Mouse (Mus musculus) naive thymus-derived CD4-positive, alpha-beta T cell, adult 2 months (primary cell): Measurements from ENCODE around the gene Nt5c2.

Experiments used
- DNase-seq: peaks from one replicate; pipeline ENCODE4 v3.0.0-alpha.2; 2011; ENCODE audit warnings: low read depth

Gene Nt5c2

GRCm38 (mm10) chr19:47014447-47015381, at the start of gene Nt5c2, which contains the start of gene Ina:
Gene Nt5c2 (minus strand): TSS chr19:47015153.
Gene Ina (plus strand): TSS chr19:47014698.
- no peak for DNase-seq

- no peak for DNase-seq
Measured at GRCm38 (mm10) chr19:47057684-47058083, 42.7 kb upstream of the Nt5c2 start.

GRCm38 (mm10) chr19:47053471-47053870, 38.5 kb upstream of the Nt5c2 start:
- no peak for DNase-seq

GRCm38 (mm10) chr19:47052927-47053326, 38.0 kb upstream of the Nt5c2 start:
- no peak for DNase-seq

- peak; percentile 91 for DNase-seq
Measured at GRCm38 (mm10) chr19:47050271-47051032, 35.5 kb upstream of the Nt5c2 start, which contains the start of gene Pcgf6. Gene Pcgf6 (minus strand): TSS chr19:47050906.

- no peak for DNase-seq
Measured at GRCm38 (mm10) chr19:47049840-47050239, 34.9 kb upstream of the Nt5c2 start.

- DNase-seq = no peak
Measured at GRCm38 (mm10) chr19:47049061-47049460, 34.1 kb upstream of the Nt5c2 start.

GRCm38 (mm10) chr19:47047236-47047833, 32.4 kb upstream of the Nt5c2 start:
- DNase-seq = no peak

GRCm38 (mm10) chr19:47046343-47046742, 31.4 kb upstream of the Nt5c2 start:
- peak; percentile 27 for DNase-seq

GRCm38 (mm10) chr19:47043608-47044007, 28.7 kb upstream of the Nt5c2 start:
- DNase-seq = peak; percentile 60

- DNase-seq = no peak
Measured at GRCm38 (mm10) chr19:47040720-47041473, 25.9 kb upstream of the Nt5c2 start.

GRCm38 (mm10) chr19:47036596-47036995, 21.6 kb upstream of the Nt5c2 start:
- no peak for DNase-seq

- no peak for DNase-seq
Measured at GRCm38 (mm10) chr19:47034916-47035315, 20.0 kb upstream of the Nt5c2 start.

- no peak for DNase-seq
Measured at GRCm38 (mm10) chr19:47031770-47032169, 16.8 kb upstream of the Nt5c2 start.

GRCm38 (mm10) chr19:47029796-47030195, 14.8 kb upstream of the Nt5c2 start:
- DNase-seq = no peak

- DNase-seq = no peak
Measured at GRCm38 (mm10) chr19:47026513-47026912, 11.6 kb upstream of the Nt5c2 start.

GRCm38 (mm10) chr19:47024954-47025353, 10.0 kb upstream of the Nt5c2 start:
- no peak for DNase-seq

GRCm38 (mm10) chr19:47023546-47023945, 8.6 kb upstream of the Nt5c2 start:
- no peak for DNase-seq

GRCm38 (mm10) chr19:47022709-47023108, 7.8 kb upstream of the Nt5c2 start:
- no peak for DNase-seq

GRCm38 (mm10) chr19:47019326-47019725, 4.4 kb upstream of the Nt5c2 start:
- DNase-seq = no peak

- DNase-seq = no peak
Measured at GRCm38 (mm10) chr19:47018330-47018729, 3.4 kb upstream of the Nt5c2 start.

- DNase-seq = no peak
Measured at GRCm38 (mm10) chr19:47017831-47018230, 2.9 kb upstream of the Nt5c2 start.
